Mouse (Mus musculus) intestine, embryonic 14.5 days (tissue): ENCODE data around the gene Uqcrfs1. TPM values are rescaled to one million over a fixed set of nuclear protein-coding genes. Genes with fewer than 3 reads are reported as not detected.

Source experiments
- ATAC-seq: fragments of 200-750 bp; cut with Nextera tagmentation; replicated peaks from 2 replicates; pipeline ENCODE4 v1.8.0; 2017; ENCODE audit warnings: low read depth, moderate number of reproducible peaks, moderate TSS enrichment, moderate library complexity; ENCODE audit not compliant: low FRiP score, low TSS enrichment
- DNase-seq: peaks from one replicate; pipeline ENCODE4 v3.0.0-alpha.2; 2018; ENCODE audit warnings: low spot score
- H3K27ac ChIP-seq: fragments of 300-500 bp; sonication (generic); 2 replicates; pipeline ENCODE4 v1.5.1; 2014; ENCODE audit warnings: low read depth, mild to moderate bottlenecking, control low read depth
- H3K27me3 ChIP-seq: fragments of 300-500 bp; sonication (generic); replicated peaks from 2 replicates; pipeline ENCODE4 v1.6.1; 2014; ENCODE audit warnings: low read length, control low read depth; ENCODE audit not compliant: control insufficient read depth, insufficient read depth
- H3K36me3 ChIP-seq: fragments of 300-500 bp; sonication (generic); 2 replicates; pipeline ENCODE4 v1.6.1; 2014; ENCODE audit warnings: low read length, control low read depth; ENCODE audit not compliant: control insufficient read depth, insufficient read depth
- H3K4me1 ChIP-seq: fragments of 300-500 bp; sonication (generic); replicated peaks from 2 replicates; pipeline ENCODE4 v1.6.1; 2014; ENCODE audit warnings: low read length, control low read depth, mixed read lengths; ENCODE audit not compliant: control insufficient read depth, insufficient read depth
- H3K4me2 ChIP-seq: fragments of 300-500 bp; sonication (generic); 2 replicates; pipeline ENCODE4 v1.6.1; 2014; ENCODE audit warnings: low read length
- H3K4me3 ChIP-seq: fragments of 300-500 bp; sonication (generic); 2 replicates; pipeline ENCODE4 v1.5.1; 2014; ENCODE audit warnings: low read depth, low read length, control low read depth, mixed read lengths
- H3K9ac ChIP-seq: fragments of 300-500 bp; sonication (generic); 2 replicates; pipeline ENCODE4 v1.6.1; 2014; ENCODE audit warnings: mild to moderate bottlenecking, low read length
- H3K9me3 ChIP-seq: fragments of 300-500 bp; sonication (generic); 2 replicates; pipeline ENCODE4 v1.6.1; 2016; ENCODE audit warnings: low read length, control low read depth; ENCODE audit not compliant: control insufficient read depth
- WGBS: fragments of 180-500 bp; shearing (Covaris S2); extraction: QIAGEN DNeasy Blood & Tissue Kit; methylation state at CpG from one replicate; pipeline ENCODE4 v1.1.7; 2014; 5-methylcytosine and 5-hydroxymethylcytosine counted together
- polyA plus RNA-seq: library from polyadenylated mRNA; unstranded; fragments of >200 nt; fragmentation: Nextera tagmentation; extraction: Ambion mirVana; gene quantifications from 2 replicates; pipeline ENCODE4 v1.2.1, GENCODE M21; 2014

Uqcrfs1 gene
- polyA plus RNA-seq, 1 experiment from 2014 or later = 284 TPM

DNA sequence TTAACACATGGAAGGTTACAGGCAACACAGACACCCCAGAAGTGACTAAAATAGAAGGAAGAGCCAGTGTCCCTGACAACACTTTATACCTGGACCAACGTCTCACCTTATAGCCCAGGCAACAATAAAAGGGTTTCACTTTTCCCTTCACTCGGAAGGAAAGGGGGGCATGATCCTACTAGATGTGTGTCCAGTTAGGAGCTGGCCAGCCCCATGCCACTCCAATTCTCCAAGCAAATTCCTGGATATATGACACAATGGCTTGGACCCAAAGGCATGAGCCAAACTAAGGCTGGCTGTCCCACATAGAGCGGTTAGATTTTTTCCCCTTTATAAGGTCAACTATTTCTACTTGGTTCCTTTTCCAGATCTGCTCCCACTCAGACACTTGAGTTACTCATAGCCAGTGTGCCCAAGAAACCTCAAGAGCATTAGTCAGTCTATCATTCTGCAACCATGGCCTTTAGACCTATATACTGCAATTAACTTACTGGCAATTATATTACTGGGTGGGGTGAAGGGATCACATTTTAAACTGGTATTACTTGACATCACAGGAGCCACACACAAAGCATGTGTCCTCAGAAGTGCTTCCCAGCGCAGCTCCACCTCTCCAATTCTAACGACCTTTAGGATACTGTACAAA is 21.8 kb downstream of the Uqcrfs1 start:
- Histone ChIP-seq H3K4me2 (no peak overlapping the region), H3K27me3 (no peaks in the 10 kb centered on the region), H3K27ac (no peak overlapping the region), H3K9ac (no peak overlapping the region), H3K4me1 (no peaks in the 10 kb centered on the region), H3K36me3 (no peaks in the 10 kb centered on the region), H3K4me3 (no peak overlapping the region), H3K9me3 (0 out of 2 replicates have a peak, but pooled peaks cover 2% of the 10 kb centered on the region)
- ATAC-seq (no peak), DNase-seq (no peak)
- 96% methylated on average over 5 of the region's 5 CpGs for WGBS

GRCm38 (mm10) chr13:30521282-30521902 is 23.8 kb downstream of the Uqcrfs1 start:
- WGBS = 48% methylated on average over 16 of the region's 16 CpGs
- no peak for DNase-seq
- peak overlapping the region; percentile 11 for H3K4me2 ChIP-seq

GRCm38 (mm10) chr13:30518191-30518590 is 27.0 kb downstream of the Uqcrfs1 start:
- H3K4me2 ChIP-seq = no peak overlapping the region
- no peaks in the 10 kb centered on the region for H3K36me3 ChIP-seq
- no peak overlapping the region for H3K27ac ChIP-seq
- no peak overlapping the region for H3K9ac ChIP-seq
- H3K27me3 ChIP-seq = no peaks in the 10 kb centered on the region
- H3K4me3 ChIP-seq = no peak overlapping the region
- DNase-seq = no peak
- no peaks in the 10 kb centered on the region for H3K4me1 ChIP-seq
- H3K9me3 ChIP-seq = 0 out of 2 replicates have a peak, but pooled peaks cover 2% of the 10 kb centered on the region
- no peak for ATAC-seq

More at GRCm38 (mm10) chr13:30521282-30521902, 23.8 kb downstream of the Uqcrfs1 start:
- no peaks in the 10 kb centered on the region for H3K27me3 ChIP-seq
- no peak overlapping the region for H3K4me3 ChIP-seq
- H3K9ac ChIP-seq = no peak overlapping the region
- no peaks in the 10 kb centered on the region for H3K4me1 ChIP-seq
- no peaks in the 10 kb centered on the region for H3K36me3 ChIP-seq
- no peak for ATAC-seq
- H3K27ac ChIP-seq = no peak overlapping the region
- H3K9me3 ChIP-seq = 0 out of 2 replicates have a peak, but pooled peaks cover 2% of the 10 kb centered on the region

DNA sequence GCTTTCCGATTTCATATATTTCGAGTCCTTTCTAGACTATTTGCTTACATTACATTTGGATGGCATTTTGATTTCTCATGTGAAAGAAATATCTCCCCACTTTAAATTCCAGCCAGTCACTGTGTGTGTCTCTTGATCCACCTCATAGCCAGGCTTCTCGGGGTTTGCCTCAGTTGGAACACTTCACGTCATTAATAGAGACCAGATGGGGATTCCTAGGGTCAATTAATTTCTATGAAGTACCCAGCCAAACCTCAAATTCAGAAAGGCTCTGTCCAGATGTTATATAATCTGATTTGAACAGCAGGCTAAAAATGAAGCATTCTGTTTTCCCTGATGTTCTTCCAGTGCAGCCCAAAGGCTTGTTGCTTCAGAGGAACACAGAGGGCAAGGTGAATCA is 37.5 kb downstream of the Uqcrfs1 start:
- WGBS = 76% methylated on average over 4 of the region's 4 CpGs

GRCm38 (mm10) chr13:30501860-30502395 is 43.2 kb downstream of the Uqcrfs1 start:
- WGBS = 30% methylated on average over 7 of the region's 7 CpGs
- Histone ChIP-seq H3K4me3 (no peak overlapping the region), H3K4me2 (no peak overlapping the region), H3K9me3 (no peaks in the 10 kb centered on the region), H3K27ac (no peak overlapping the region), H3K4me1 (no peaks in the 10 kb centered on the region), H3K27me3 (no peaks in the 10 kb centered on the region), H3K36me3 (no peaks in the 10 kb centered on the region), H3K9ac (no peak overlapping the region)
- DNase-seq = no peak
- ATAC-seq = no peak

More for the DNA sequence above, 37.5 kb downstream of the Uqcrfs1 start:
- Histone ChIP-seq H3K9ac (no peak overlapping the region), H3K36me3 (no peaks in the 10 kb centered on the region), H3K27me3 (no peaks in the 10 kb centered on the region), H3K4me1 (no peaks in the 10 kb centered on the region), H3K4me2 (no peak overlapping the region), H3K9me3 (no peaks in the 10 kb centered on the region), H3K4me3 (no peak overlapping the region), H3K27ac (no peak overlapping the region)
- no peak for ATAC-seq
- no peak for DNase-seq

Other genes starting within 250 kb of the Uqcrfs1 start
- 2.2 and 2.4 TPM in 2 replicates for gene Agtr1a, start 208.9 kb downstream of the Uqcrfs1 start, polyA plus RNA-seq
- 20.2 and 21.2 TPM in 2 replicates for gene Dusp22, start 114.6 kb upstream of the Uqcrfs1 start, polyA plus RNA-seq
- gene Irf4, start 203.9 kb upstream of the Uqcrfs1 start, polyA plus RNA-seq = 0.04 and 0.07 TPM in 2 replicates